9 mouse cellular contexts compared by ENCODE assay signal in the genomic region with DNA sequence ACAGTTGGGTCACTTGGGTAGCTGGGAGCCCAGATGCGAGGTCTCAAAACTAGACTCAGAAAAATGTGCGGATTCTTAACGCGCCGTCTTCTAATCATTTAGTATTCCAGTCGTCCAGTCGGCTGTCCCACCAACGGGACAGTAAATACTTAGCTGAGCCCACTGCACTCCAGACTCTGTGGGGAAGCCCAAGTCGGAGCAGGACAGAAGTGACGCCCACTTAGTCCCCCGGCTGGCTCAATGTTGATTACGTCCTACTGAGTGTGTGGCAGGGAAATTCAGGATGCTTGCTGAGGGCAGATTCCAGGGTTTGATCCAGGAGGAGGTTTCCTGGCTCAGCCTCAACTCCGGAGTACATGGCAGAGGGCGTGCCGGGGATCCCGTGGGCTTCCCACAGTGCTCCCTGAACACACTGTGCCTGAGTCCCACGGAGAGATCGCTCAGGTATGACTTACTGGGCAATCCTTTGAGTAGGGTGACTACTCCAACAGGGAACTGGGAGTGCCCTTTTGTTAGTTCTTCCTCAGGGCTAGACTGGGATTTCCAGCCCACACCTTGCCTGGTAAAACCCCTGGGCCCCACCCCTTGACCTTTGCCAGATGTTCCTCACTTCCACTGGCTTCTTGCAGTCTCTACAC. TPM values are rescaled to one million over a fixed set of nuclear protein-coding genes. Genes with fewer than 3 reads are reported as not detected.
DNase-seq lines count a peak whose midpoint lies in the region; ATAC-seq and TF ChIP-seq lines count a peak whose summit lies in the region.
"Had no signal": no experiment of that assay in that cellular context is flagged by ENCODE, and none has a peak within 500 bp of the region (broad histone marks: within the 10 kb centered on the region; RNA-seq: fewer than 3 reads in every experiment).

No protein-coding gene starts in this region.

- TF ChIP-seq POLR2A in MEL (IDR thresholded peaks at IDR 0.05; ENCODE audit: control insufficient read depth in 1 of 2, insufficient read depth in 1 of 2, low read depth in 1 of 2, low read length in 2 of 2, poor library complexity in 1 of 2), result no peak

- TF ChIP-seq EP300 in MEL (IDR thresholded peaks at IDR 0.05; ENCODE audit: low read depth in 1 of 2, low read length in 2 of 2), result no peak
- TF ChIP-seq EP300 in heart, postnatal 0 days (IDR thresholded peaks at IDR 0.05; ENCODE audit: low read depth), result no peak

- H3K4me2 ChIP-seq in heart, postnatal 0 days (ENCODE audit: low read depth, low read length), result peak overlapping the region; percentile 95
- peak overlapping the region; percentile 97 for H3K4me2 ChIP-seq in lung, embryonic 16.5 days (ENCODE audit: low read depth, low read length)
- peak overlapping the region; percentile 89 for H3K4me2 ChIP-seq in stomach, embryonic 15.5 days

- H3K79me2 ChIP-seq in MEL (ENCODE audit: control insufficient read depth, insufficient read depth, low read length, poor library complexity), result no peaks in the 10 kb centered on the region

- no peak overlapping the region for H3K27ac ChIP-seq in MEL (ENCODE audit: control insufficient read depth, low read depth, low read length)
- no peak overlapping the region for H3K27ac ChIP-seq in heart, postnatal 0 days (ENCODE audit: low read depth)
- H3K27ac ChIP-seq in lung, embryonic 16.5 days (ENCODE audit: low read length), result no peak overlapping the region
- 0 out of 2 replicates have a peak overlapping the region, but pooled peaks have one; percentile 48 for H3K27ac ChIP-seq in stomach, embryonic 15.5 days

- no peaks in the 10 kb centered on the region; a peak in 1 of 4 replicates for H3K36me3 ChIP-seq in MEL (ENCODE audit: control insufficient read depth in 1 of 2, insufficient read depth in 2 of 2, low read length in 2 of 2)
- H3K36me3 ChIP-seq in heart, postnatal 0 days (replicated peaks; ENCODE audit: control insufficient read depth, insufficient read depth, low read length), result no peaks in the 10 kb centered on the region
- H3K36me3 ChIP-seq in lung, embryonic 16.5 days (ENCODE audit: control insufficient read depth, insufficient read depth, low read length), result no peaks in the 10 kb centered on the region
- no peaks in the 10 kb centered on the region for H3K36me3 ChIP-seq in stomach, embryonic 15.5 days

- no peak for TF ChIP-seq CTCF in MEL (IDR thresholded peaks at IDR 0.05 in 2 of 3, conservative IDR thresholded peaks at IDR 0.05 in 1 of 3; ENCODE audit: control insufficient read depth in 1 of 3, insufficient read depth in 1 of 3, low read depth in 2 of 3, low read length in 3 of 3, poor library complexity in 1 of 3, severe bottlenecking in 1 of 3)
- no peak for TF ChIP-seq CTCF in heart, postnatal 0 days (IDR thresholded peaks at IDR 0.05; ENCODE audit: low read depth)

- WGBS in heart, postnatal 0 days, result 8% methylated on average over 18 of the region's 18 CpGs
- 6% methylated on average over 18 of the region's 18 CpGs for WGBS in lung, embryonic 16.5 days
- WGBS in stomach, embryonic 15.5 days, result 8% methylated on average over 18 of the region's 18 CpGs

- no peaks in the 10 kb centered on the region for H3K9me3 ChIP-seq in MEL (replicated peaks; ENCODE audit: insufficient read depth, low read length)
- no peaks in the 10 kb centered on the region for H3K9me3 ChIP-seq in heart, postnatal 0 days (replicated peaks; ENCODE audit: control insufficient read depth, low read length)
- H3K9me3 ChIP-seq in lung, embryonic 16.5 days (ENCODE audit: control insufficient read depth, low read length), result no peaks in the 10 kb centered on the region
- no peaks in the 10 kb centered on the region for H3K9me3 ChIP-seq in stomach, embryonic 15.5 days

- TF ChIP-seq RAD21 in MEL (IDR thresholded peaks at IDR 0.05; ENCODE audit: low read depth, low read length), result no peak

- peak; percentile 53; the same call in 1 of the 2 replicates for ATAC-seq in heart, postnatal 0 days (ENCODE audit: insufficient read depth, low read depth)
- peak; percentile 49; the same call in 1 of the 2 replicates for ATAC-seq in lung, embryonic 16.5 days (ENCODE audit: low read depth)
- ATAC-seq in stomach, embryonic 15.5 days (ENCODE audit: insufficient read depth, low FRiP score, low read depth), result peak; percentile 28; the same call in 1 of the 2 replicates

- peaks cover 2 to 18% of the 10 kb centered on the region in 2 experiments; a peak in 3 of 4 replicates for H3K27me3 ChIP-seq in MEL (ENCODE audit: control insufficient read depth in 1 of 2, insufficient read depth in 2 of 2, low read length in 2 of 2)
- H3K27me3 ChIP-seq in heart, postnatal 0 days (ENCODE audit: control insufficient read depth, insufficient read depth, low read length), result peaks cover 35% of the 10 kb centered on the region
- no peaks in the 10 kb centered on the region; the same call in 1 of the 2 replicates for H3K27me3 ChIP-seq in lung, embryonic 16.5 days (ENCODE audit: control insufficient read depth, insufficient read depth, low read depth, low read length)
- H3K27me3 ChIP-seq in stomach, embryonic 15.5 days (replicated peaks), result 0 out of 2 replicates have a peak, but pooled peaks cover 6% of the 10 kb centered on the region
- H3K27me3 ChIP-seq: Patski had no signal

- H3K9ac ChIP-seq in MEL (ENCODE audit: control insufficient read depth, low read depth, low read length, poor library complexity, severe bottlenecking), result peak overlapping the region; percentile 49
- peak overlapping the region; percentile 33 for H3K9ac ChIP-seq in heart, postnatal 0 days (replicated peaks; ENCODE audit: low read depth, low read length)
- H3K9ac ChIP-seq in lung, embryonic 16.5 days (ENCODE audit: low read length), result peak overlapping the region; percentile 66
- no peak overlapping the region for H3K9ac ChIP-seq in stomach, embryonic 15.5 days

- H3K4me1 ChIP-seq in MEL (ENCODE audit: control insufficient read depth in 1 of 2, insufficient read depth in 2 of 2, low read length in 2 of 2), result peaks cover 0 to 3% of the 10 kb centered on the region in 2 experiments; a peak in 2 of 4 replicates
- H3K4me1 ChIP-seq in heart, postnatal 0 days (ENCODE audit: control insufficient read depth, insufficient read depth), result no peaks in the 10 kb centered on the region
- H3K4me1 ChIP-seq in lung, embryonic 16.5 days (replicated peaks; ENCODE audit: control insufficient read depth, insufficient read depth, low read length), result peaks cover 11% of the 10 kb centered on the region; the same call in 1 of the 2 replicates
- peaks cover 5% of the 10 kb centered on the region; the same call in 1 of the 2 replicates for H3K4me1 ChIP-seq in stomach, embryonic 15.5 days

- DNase-seq in gastrocnemius, postnatal 10 days, result peak; percentile 5
- DNase-seq in gastrocnemius, adult 8-10 months (ENCODE audit: low spot score in 2 of 2), result no peak
- DNase-seq in MEL (ENCODE audit: low read depth, low spot score), result no peak
- no peak for DNase-seq in heart, postnatal 0 days (ENCODE audit: low spot score)
- DNase-seq in thymus, postnatal 25 days, result no peak
- no peak for DNase-seq in ovary, postnatal 14 days (ENCODE audit: low spot score)

- peak overlapping the region; percentile 62 to 74 for H3K4me3 ChIP-seq in MEL (ENCODE audit: control insufficient read depth in 1 of 2, insufficient read depth in 1 of 2, low read depth in 2 of 2, low read length in 2 of 2)
- peak overlapping the region; percentile 61 for H3K4me3 ChIP-seq in heart, postnatal 0 days (ENCODE audit: low read depth, low read length)
- peak overlapping the region; percentile 63 for H3K4me3 ChIP-seq in lung, embryonic 16.5 days (ENCODE audit: low read length)
- peak overlapping the region; percentile 56 for H3K4me3 ChIP-seq in stomach, embryonic 15.5 days (replicated peaks)

TF ChIP-seq in MEL, 35 proteins besides CTCF, POLR2A, EP300 and RAD21:
- no peak for TF ChIP-seq MAZ (IDR thresholded peaks at IDR 0.05; ENCODE audit: low read depth, low read length)
- no peak for TF ChIP-seq GATA1 (IDR thresholded peaks at IDR 0.05; ENCODE audit: low read depth, low read length)
- TF ChIP-seq ELF1 (IDR thresholded peaks at IDR 0.05; ENCODE audit: low read depth, low read length), result no peak
- no peak for TF ChIP-seq TBP (IDR thresholded peaks at IDR 0.05; ENCODE audit: low read depth, low read length)
- no peak for TF ChIP-seq TAL1 (IDR thresholded peaks at IDR 0.05; ENCODE audit: low read length)
- TF ChIP-seq USF2 (IDR thresholded peaks at IDR 0.05; ENCODE audit: borderline replicate concordance in 1 of 2, insufficient read depth in 1 of 2, low read depth in 1 of 2, low read length in 2 of 2), result no peak
- TF ChIP-seq MEF2A (IDR thresholded peaks at IDR 0.05; ENCODE audit: extremely low read depth, insufficient replicate concordance, low read depth, low read length, poor library complexity, severe bottlenecking), result no peak
- no peak for TF ChIP-seq ZMIZ1 (IDR thresholded peaks at IDR 0.05; ENCODE audit: low read depth, low read length)
- TF ChIP-seq KAT2A (conservative IDR thresholded peaks at IDR 0.05; ENCODE audit: low read depth, low read length), result no peak
- TF ChIP-seq SIN3A (IDR thresholded peaks at IDR 0.05; ENCODE audit: low read length), result no peak

RNA-seq across cellular contexts. Expression of a gene that starts 0.5 kb away (rescaled TPM):
- under 1 TPM; 0.26 to 0.41 TPM for total RNA-seq in gastrocnemius, postnatal 10 days (2021)
- total RNA-seq in gastrocnemius, adult 8-10 months (2022), result under 1 TPM in 1 of 4 experiments, not detected in 3; 0.07 TPM
- 0.13 TPM in 1 of 2 replicates, not detected in the other for total RNA-seq in MEL (2012; rRNA removed)
- under 1 TPM in 1 of 2 experiments, not detected in 1; 0.35 TPM for polyA plus RNA-seq in MEL (2012; ENCODE audit: insufficient read depth in 1 of 2, insufficient read length in 2 of 2, low read depth in 1 of 2, low replicate concordance in 2 of 2, missing spikeins in 1 of 2)
- 0.46 TPM in 1 of 2 replicates, not detected in the other for total RNA-seq in heart, postnatal 0 days (2014; rRNA removed; ENCODE audit: low replicate concordance)
- polyA plus RNA-seq in heart, postnatal 0 days (2015; fragmentation: Nextera tagmentation; extraction: Ambion mirVana), result 0.08 TPM in 1 of 2 replicates, not detected in the other
- 2.9 and 4.5 TPM in 2 replicates for polyA plus RNA-seq in lung, embryonic 16.5 days (2015; fragmentation: Nextera tagmentation; extraction: Ambion mirVana)
- polyA plus RNA-seq in stomach, embryonic 15.5 days (2015; fragmentation: Nextera tagmentation; extraction: Ambion mirVana), result 14.3 and 14.5 TPM in 2 replicates

RNA-seq across cellular contexts. Expression of a gene that starts 4.0 kb away (rescaled TPM):
- total RNA-seq in gastrocnemius, postnatal 10 days (2021), result not detected
- not detected for total RNA-seq in gastrocnemius, adult 8-10 months (2022)
- total RNA-seq in MEL (2012; rRNA removed), result 0.10 TPM in 1 of 2 replicates, not detected in the other
- under 1 TPM in 1 of 2 experiments, not detected in 1; 0.04 TPM for polyA plus RNA-seq in MEL (2012; ENCODE audit: insufficient read depth in 1 of 2, insufficient read length in 2 of 2, low read depth in 1 of 2, low replicate concordance in 2 of 2, missing spikeins in 1 of 2)
- total RNA-seq in heart, postnatal 0 days (2014; rRNA removed; ENCODE audit: low replicate concordance), result not detected in 2 replicates
- polyA plus RNA-seq in heart, postnatal 0 days (2015; fragmentation: Nextera tagmentation; extraction: Ambion mirVana), result not detected in 2 replicates
- polyA plus RNA-seq in lung, embryonic 16.5 days (2015; fragmentation: Nextera tagmentation; extraction: Ambion mirVana), result not detected in 2 replicates
- not detected in 2 replicates for polyA plus RNA-seq in stomach, embryonic 15.5 days (2015; fragmentation: Nextera tagmentation; extraction: Ambion mirVana)
